ENCODE assay signal across 8 mouse cellular contexts in genomic region chr15:95791855-95792254, GRCm38 (mm10). TPM values are rescaled to one million over a fixed set of nuclear protein-coding genes. Genes with fewer than 3 reads are reported as not detected.
DNase-seq lines count a peak whose midpoint lies in the region; ATAC-seq lines count a peak whose summit lies in the region.

No protein-coding gene starts in this region.

- intact Hi-C loops in heart, postnatal 10 days (cut with DNase I) = loop anchor here (1.0 to 2.0 kb wide), 2 partner anchors 37 to 114 kb away; no protein-coding TSS in a partner anchor

- H3K4me3 ChIP-seq in heart, embryonic 14.5 days (ENCODE audit: control insufficient read depth in 1 of 2, insufficient read depth in 1 of 2, low read depth in 1 of 2, low read length in 2 of 2) = peak overlapping the region; percentile 65 to 77; a peak in 3 of 4 replicates
- peak overlapping the region; percentile 57 for H3K4me3 ChIP-seq in hindbrain, embryonic 12.5 days
- H3K4me3 ChIP-seq in midbrain, embryonic 12.5 days = peak overlapping the region; percentile 67

- DNase-seq in heart, postnatal 10 days = no peak
- DNase-seq in MEL-GATA-1-ER (ENCODE audit: extremely low read depth, low read depth) = peak; percentile 62
- DNase-seq in layer of hippocampus, postnatal 10 days (ENCODE audit: low spot score in 2 of 2) = no peak

- no peaks in the 10 kb centered on the region for H3K9me3 ChIP-seq in heart, embryonic 14.5 days (ENCODE audit: control insufficient read depth, low read length)
- H3K9me3 ChIP-seq in hindbrain, embryonic 12.5 days (replicated peaks) = no peaks in the 10 kb centered on the region
- H3K9me3 ChIP-seq in midbrain, embryonic 12.5 days = no peaks in the 10 kb centered on the region

- peaks cover 14 to 46% of the 10 kb centered on the region in 2 experiments for H3K4me1 ChIP-seq in heart, embryonic 14.5 days (ENCODE audit: control insufficient read depth in 2 of 2, insufficient read depth in 2 of 2, low read length in 2 of 2)
- peaks cover 26% of the 10 kb centered on the region for H3K4me1 ChIP-seq in hindbrain, embryonic 12.5 days
- peaks cover 19% of the 10 kb centered on the region for H3K4me1 ChIP-seq in midbrain, embryonic 12.5 days

- WGBS in heart, embryonic 14.5 days = 55% methylated on average over 5 of the region's 5 CpGs
- 64% methylated on average over 5 of the region's 5 CpGs for WGBS in hindbrain, embryonic 12.5 days
- 71% methylated on average over 5 of the region's 5 CpGs for WGBS in midbrain, embryonic 12.5 days

- 0 out of 2 replicates have a peak, but pooled peaks cover 5% of the 10 kb centered on the region for H3K36me3 ChIP-seq in heart, embryonic 14.5 days (ENCODE audit: control insufficient read depth, insufficient read depth, low read length)
- H3K36me3 ChIP-seq in hindbrain, embryonic 12.5 days = no peaks in the 10 kb centered on the region
- H3K36me3 ChIP-seq in midbrain, embryonic 12.5 days = no peaks in the 10 kb centered on the region

- no peak overlapping the region for H3K27ac ChIP-seq in heart, embryonic 14.5 days (replicated peaks in 1 of 2; ENCODE audit: control insufficient read depth in 1 of 2, insufficient read depth in 1 of 2, low read depth in 2 of 2, low read length in 2 of 2)
- no peak overlapping the region for H3K27ac ChIP-seq in hindbrain, embryonic 12.5 days
- no peak overlapping the region for H3K27ac ChIP-seq in midbrain, embryonic 12.5 days (replicated peaks)

- no peaks in the 10 kb centered on the region for H3K27me3 ChIP-seq in heart, embryonic 14.5 days (ENCODE audit: control insufficient read depth, insufficient read depth, low read length)
- peaks cover 6% of the 10 kb centered on the region; the same call in 1 of the 2 replicates for H3K27me3 ChIP-seq in hindbrain, embryonic 12.5 days
- peaks cover 9% of the 10 kb centered on the region for H3K27me3 ChIP-seq in midbrain, embryonic 12.5 days

- H3K4me2 ChIP-seq in heart, embryonic 14.5 days (ENCODE audit: low read length) = peak overlapping the region; percentile 72
- H3K4me2 ChIP-seq in hindbrain, embryonic 12.5 days (replicated peaks) = peak overlapping the region; percentile 68
- peak overlapping the region; percentile 68 for H3K4me2 ChIP-seq in midbrain, embryonic 12.5 days (replicated peaks)

- H3K9ac ChIP-seq in heart, embryonic 14.5 days (ENCODE audit: low read length) = peak overlapping the region; percentile 90; the same call in 1 of the 2 replicates
- H3K9ac ChIP-seq in hindbrain, embryonic 12.5 days = peak overlapping the region; percentile 83; the same call in 1 of the 2 replicates
- no peak overlapping the region for H3K9ac ChIP-seq in midbrain, embryonic 12.5 days (replicated peaks)

- no peak for ATAC-seq in heart, embryonic 14.5 days (ENCODE audit: insufficient number of reproducible peaks, insufficient read depth, low FRiP score, low read depth)
- no peak for ATAC-seq in hindbrain, embryonic 12.5 days (ENCODE audit: low FRiP score)
- ATAC-seq in midbrain, embryonic 12.5 days (ENCODE audit: low FRiP score, low read depth) = no peak
- ATAC-seq in cerebellum, adult (ENCODE audit: insufficient number of reproducible peaks, low FRiP score, low TSS enrichment) = no peak
- ATAC-seq in granulocyte monocyte progenitor cell, adult 5-6 weeks (replicated peaks; ENCODE audit: poor library complexity, severe bottlenecking) = no peak

RNA-seq across cellular contexts. Expression of gene Ano6, which starts 1.2 kb away (rescaled TPM):
- 35.9 and 37.2 TPM in 2 replicates for polyA plus RNA-seq in heart, embryonic 14.5 days (2014; fragmentation: Nextera tagmentation; extraction: Ambion mirVana)
- 10 to 100 TPM; 42.8 to 43.7 TPM for total RNA-seq in heart, postnatal 10 days (2021)
- 40.7 and 44.9 TPM in 2 replicates for polyA plus RNA-seq in hindbrain, embryonic 12.5 days (2016; fragmentation: Nextera tagmentation; extraction: Ambion mirVana)
- polyA plus RNA-seq in midbrain, embryonic 12.5 days (2016; fragmentation: Nextera tagmentation; extraction: Ambion mirVana) = 32.6 and 35.8 TPM in 2 replicates
- 25.3 and 28.8 TPM in 2 replicates for total RNA-seq in granulocyte monocyte progenitor cell, adult 5-6 weeks (2014; fragmentation: Nextera tagmentation)
- 28.7 and 30.9 TPM in 2 replicates for total RNA-seq in granulocyte monocyte progenitor cell, adult 5-6 weeks (2017)
- total RNA-seq in layer of hippocampus, postnatal 10 days (2021) = 10 to 100 TPM; 26.7 to 27.7 TPM
